Mouse (Mus musculus): ENCODE data around the gene Chaf1a.
"Not testable (repeated sequence)": the region's sequence is repeated elsewhere in the genome, so short reads cannot be mapped to it uniquely, and the experiment has no call there.

Chaf1a gene

GRCm38 (mm10) chr17:56092312-56092711 is 52.1 kb downstream of the Chaf1a start:
- no peak for DNase-seq (ENCODE audit: low spot score in 2 of 2)

- DNase-seq (ENCODE audit: low spot score in 2 of 2): no peak
Observed at GRCm38 (mm10) chr17:56092794-56093193, 52.6 kb downstream of the Chaf1a start.

- no peak for DNase-seq (ENCODE audit: low spot score in 2 of 2)
Observed at GRCm38 (mm10) chr17:56096883-56097282, 56.6 kb downstream of the Chaf1a start.

GRCm38 (mm10) chr17:56098180-56098579 is 57.9 kb downstream of the Chaf1a start:
- no peak for DNase-seq (ENCODE audit: low spot score in 2 of 2)

- no peak for DNase-seq (ENCODE audit: low spot score in 2 of 2)
Observed at GRCm38 (mm10) chr17:56098711-56099572, 58.7 kb downstream of the Chaf1a start.

- DNase-seq (ENCODE audit: low spot score in 2 of 2): no peak
Observed at GRCm38 (mm10) chr17:56100811-56101210, 60.6 kb downstream of the Chaf1a start.

GRCm38 (mm10) chr17:56102158-56102557 is 61.9 kb downstream of the Chaf1a start:
- no peak for DNase-seq (ENCODE audit: low spot score in 2 of 2)

GRCm38 (mm10) chr17:56102927-56103326 is 62.7 kb downstream of the Chaf1a start:
- DNase-seq (ENCODE audit: low spot score in 2 of 2): no peak

GRCm38 (mm10) chr17:56103465-56104285 is 63.4 kb downstream of the Chaf1a start:
- DNase-seq (ENCODE audit: low spot score in 2 of 2): no peak

- DNase-seq (ENCODE audit: low spot score in 2 of 2): not testable (repeated sequence)
Observed at GRCm38 (mm10) chr17:56104821-56105220, 64.6 kb downstream of the Chaf1a start.

GRCm38 (mm10) chr17:56106436-56106835 is 66.2 kb downstream of the Chaf1a start:
- DNase-seq (ENCODE audit: low spot score in 2 of 2): not testable (repeated sequence)

- DNase-seq (ENCODE audit: low spot score in 2 of 2): no peak
Observed at GRCm38 (mm10) chr17:56106981-56107380, 66.7 kb downstream of the Chaf1a start.

- no peak for DNase-seq (ENCODE audit: low spot score in 2 of 2)
Observed at GRCm38 (mm10) chr17:56107736-56108135, 67.5 kb downstream of the Chaf1a start.

- no peak for DNase-seq (ENCODE audit: low spot score in 2 of 2)
Observed at GRCm38 (mm10) chr17:56108334-56109044, 68.2 kb downstream of the Chaf1a start.

GRCm38 (mm10) chr17:56109219-56110051 is 69.2 kb downstream of the Chaf1a start, which contains the start of gene Plin4:
Plin4 (minus strand) TSS chr17:56109803.
- DNase-seq (ENCODE audit: low spot score in 2 of 2): no peak

- no peak for DNase-seq (ENCODE audit: low spot score in 2 of 2)
Observed at GRCm38 (mm10) chr17:56110571-56110970, 70.3 kb downstream of the Chaf1a start.

GRCm38 (mm10) chr17:56111021-56111420 is 70.8 kb downstream of the Chaf1a start:
- DNase-seq (ENCODE audit: low spot score in 2 of 2): no peak

- DNase-seq (ENCODE audit: low spot score in 2 of 2): peak; percentile 67 to 88
Observed at GRCm38 (mm10) chr17:56111864-56112263, 71.6 kb downstream of the Chaf1a start.

GRCm38 (mm10) chr17:56112743-56113142 is 72.5 kb downstream of the Chaf1a start:
- no peak for DNase-seq (ENCODE audit: low spot score in 2 of 2)

- no peak for DNase-seq (ENCODE audit: low spot score in 2 of 2)
Observed at GRCm38 (mm10) chr17:56116193-56116592, 76.0 kb downstream of the Chaf1a start.

GRCm38 (mm10) chr17:56117251-56117710 is 77.0 kb downstream of the Chaf1a start, which contains the start of gene Plin5:
Plin5 (minus strand) TSS chr17:56117596.
- no peak for DNase-seq (ENCODE audit: low spot score in 2 of 2)
